Mouse (Mus musculus) kidney, adult 2 months (tissue): ENCODE measurements around the gene Prss28. TPM values are rescaled to one million over a fixed set of nuclear protein-coding genes. Genes with fewer than 3 reads are reported as not detected.
A peak's percentile ranks its signal among the peaks of the same experiment; 100 is the strongest.

ENCODE experiments used
- DNase-seq: peaks from one replicate; pipeline ENCODE4 v3.0.0; 2021
- H3K27ac ChIP-seq: fragments of 200-500 bp; 2 replicates; pipeline ENCODE4 v1.5.1; 2012; ENCODE audit warnings: low read depth, low read length, control low read depth, inconsistent platforms; ENCODE audit not compliant: insufficient read depth
- H3K27me3 ChIP-seq: fragments of 200-500 bp; replicated peaks from 2 replicates; pipeline ENCODE4 v1.6.1; 2012; ENCODE audit warnings: mild to moderate bottlenecking, moderate library complexity, low read length, inconsistent platforms; ENCODE audit not compliant: control insufficient read depth, insufficient read depth
- H3K36me3 ChIP-seq: fragments of 200-500 bp; 2 replicates; pipeline ENCODE4 v1.6.1; 2012; ENCODE audit warnings: mild to moderate bottlenecking, moderate library complexity, low read length, inconsistent platforms; ENCODE audit not compliant: control insufficient read depth, insufficient read depth
- H3K4me1 ChIP-seq: fragments of 200-500 bp; 2 replicates; pipeline ENCODE4 v1.6.1; 2011; ENCODE audit warnings: low read length; ENCODE audit not compliant: control insufficient read depth, insufficient read depth
- H3K4me3 ChIP-seq: fragments of 200-500 bp; 2 replicates; pipeline ENCODE4 v1.5.1; 2011; ENCODE audit warnings: mild to moderate bottlenecking, low read depth, low read length, control low read depth; ENCODE audit not compliant: insufficient read depth
- CTCF ChIP-seq: fragments of 200-500 bp; conservative IDR thresholded peaks from 2 replicates; pipeline ENCODE4 v1.5.1; 2011; ENCODE audit warnings: low read depth, mild to moderate bottlenecking, control low read depth, low read length, moderate library complexity, mixed read lengths; ENCODE audit not compliant: insufficient read depth, insufficient read length
- POLR2A ChIP-seq: fragments of 200-500 bp; IDR thresholded peaks from one replicate; pipeline ENCODE4 v1.6.1; 2011; ENCODE audit warnings: low read depth, low read length, control low read depth
- whole genome bisulfite sequencing: fragments of 180-500 bp; shearing (Covaris S2); methylation state at CpG from one replicate; pipeline ENCODE4 v1.1.7; 2018; 5-methylcytosine and 5-hydroxymethylcytosine counted together
- polyA plus RNA-seq: library from polyadenylated mRNA; depleted of rRNA; stranded (reverse); fragments of >200 nt; gene quantifications from 2 replicates; pipeline ENCODE4 v1.2.3, GENCODE M21; 2012; rRNA removed

Prss28 gene
- polyA plus RNA-seq, 1 experiment = not detected

DNA sequence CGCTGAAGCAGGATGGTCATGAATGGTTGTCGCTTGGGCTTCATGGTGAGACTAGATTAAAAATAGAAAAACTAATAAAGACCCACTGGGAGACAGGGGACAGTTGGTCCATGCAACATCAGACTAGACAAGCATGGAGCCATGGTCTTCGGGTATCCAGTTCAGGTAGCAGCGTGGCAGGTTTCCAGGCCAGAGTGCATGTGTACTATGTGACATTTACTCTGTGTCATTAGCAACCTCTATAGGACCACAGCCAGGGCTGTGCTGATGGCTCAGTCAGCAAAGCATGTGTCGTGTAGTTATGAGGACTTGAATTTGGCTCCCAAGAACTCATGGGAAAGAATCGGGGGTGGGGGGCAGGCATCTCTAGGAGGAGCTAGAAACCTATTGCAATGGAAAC, 31.6 kb downstream of the Prss28 start:
- H3K27ac ChIP-seq = no peak overlapping the region
- no peaks in the 10 kb centered on the region for H3K36me3 ChIP-seq
- no peak for TF ChIP-seq CTCF
- no peak for TF ChIP-seq POLR2A
- WGBS = 84% methylated on average over 6 of the region's 6 CpGs
- no peaks in the 10 kb centered on the region for H3K4me1 ChIP-seq
- no peak overlapping the region for H3K4me3 ChIP-seq
- H3K27me3 ChIP-seq = no peaks in the 10 kb centered on the region
- no peak for DNase-seq

DNA sequence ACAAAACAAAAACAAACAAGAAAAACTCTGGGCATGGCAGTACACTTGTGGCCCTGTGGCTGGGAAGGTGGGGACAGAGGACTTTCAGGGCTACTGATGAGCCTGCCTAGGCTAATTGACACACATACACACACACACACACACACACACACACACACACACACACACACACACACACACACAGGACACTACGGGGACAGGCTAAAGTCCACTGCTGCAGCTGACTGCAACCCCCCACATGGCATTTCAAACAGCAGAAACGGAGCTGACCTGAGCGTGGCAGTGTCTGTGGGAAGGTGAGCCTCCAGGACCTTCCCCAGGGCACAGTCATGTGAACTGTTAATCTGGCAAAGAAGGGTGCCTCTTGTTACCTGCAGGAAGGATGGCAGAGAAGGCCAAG, 33.0 kb downstream of the Prss28 start:
- TF ChIP-seq POLR2A (no peak), CTCF (no peak)
- 27% methylated on average over 3 of the region's 3 CpGs for WGBS
- DNase-seq = peak; percentile 47
- Histone ChIP-seq H3K4me1 (no peaks in the 10 kb centered on the region), H3K36me3 (no peaks in the 10 kb centered on the region), H3K27me3 (no peaks in the 10 kb centered on the region), H3K4me3 (no peak overlapping the region), H3K27ac (no peak overlapping the region)

GRCm38 (mm10) chr17:25345462-25345861, 37.0 kb downstream of the Prss28 start, which contains the start of gene Tpsab1:
TSS of gene Tpsab1 (minus strand) at chr17:25345562.
- no peak within 1 kb of the TSS for H3K4me3 ChIP-seq
- no peaks in the 10 kb centered on the region for H3K36me3 ChIP-seq
- H3K4me1 ChIP-seq = no peaks in the 10 kb centered on the region
- TF ChIP-seq CTCF (no peak), POLR2A (no peak)
- no peaks in the 10 kb centered on the region for H3K27me3 ChIP-seq
- DNase-seq = no peak
- WGBS = 74% methylated on average over 4 of the region's 4 CpGs
- no peak within 1 kb of the TSS for H3K27ac ChIP-seq

GRCm38 (mm10) chr17:25361291-25361690, 52.8 kb downstream of the Prss28 start:
- Histone ChIP-seq H3K4me1 (no peaks in the 10 kb centered on the region), H3K36me3 (no peaks in the 10 kb centered on the region), H3K4me3 (no peak overlapping the region), H3K27ac (no peak overlapping the region), H3K27me3 (no peaks in the 10 kb centered on the region)
- no peak for DNase-seq
- TF ChIP-seq POLR2A (no peak), CTCF (no peak)
- 63% methylated on average over 2 of the region's 2 CpGs for WGBS

Other genes starting within 250 kb of the Prss28 start
- 93.4 and 100 TPM in 2 replicates for gene Tmem204, start 225.1 kb upstream of the Prss28 start, polyA plus RNA-seq
- gene Telo2, start 192.7 kb upstream of the Prss28 start, polyA plus RNA-seq = 11.6 and 13.3 TPM in 2 replicates
- gene Ptx4, start 187.9 kb upstream of the Prss28 start, polyA plus RNA-seq = not detected in 2 replicates
- gene Clcn7, start 175.3 kb upstream of the Prss28 start, polyA plus RNA-seq = 42.6 and 51.3 TPM in 2 replicates
- 0.04 and 0.05 TPM in 2 replicates for gene Ccdc154, start 146.2 kb upstream of the Prss28 start, polyA plus RNA-seq
- 0.11 TPM in 1 of 2 replicates, not detected in the other for gene Gm38655, start 133.2 kb upstream of the Prss28 start, polyA plus RNA-seq
- gene BC003965, start 124.1 kb upstream of the Prss28 start, polyA plus RNA-seq = 10.8 and 12.2 TPM in 2 replicates
- gene Unkl, start 120.2 kb upstream of the Prss28 start, polyA plus RNA-seq = 38.3 and 44.1 TPM in 2 replicates
- 121 and 123 TPM in 2 replicates for gene Gnptg, start 68.5 kb upstream of the Prss28 start, polyA plus RNA-seq
- 20.0 and 21.6 TPM in 2 replicates for gene Tsr3, start 68.5 kb upstream of the Prss28 start, polyA plus RNA-seq
- gene Baiap3, start 52.3 kb upstream of the Prss28 start, polyA plus RNA-seq = 5.6 and 6.9 TPM in 2 replicates
- 110 and 128 TPM in 2 replicates for gene Ube2i, start 34.0 kb upstream of the Prss28 start, polyA plus RNA-seq
- gene Prss34, start 10.3 kb upstream of the Prss28 start, polyA plus RNA-seq = not detected in 2 replicates
- gene Prss29, start 10.0 kb downstream of the Prss28 start, polyA plus RNA-seq = not detected in 2 replicates
- gene Tpsab1, start 36.9 kb downstream of the Prss28 start, polyA plus RNA-seq = not detected in 2 replicates
- gene Tpsb2, start 57.7 kb downstream of the Prss28 start, polyA plus RNA-seq = 1.8 and 2.4 TPM in 2 replicates
- 0.12 TPM in 1 of 2 replicates, not detected in the other for gene Tpsg1, start 60.6 kb downstream of the Prss28 start, polyA plus RNA-seq
- gene Cacna1h, start 125.1 kb downstream of the Prss28 start, polyA plus RNA-seq = 0.44 and 1.3 TPM in 2 replicates
- gene Tekt4, start 146.0 kb downstream of the Prss28 start, polyA plus RNA-seq = 0.07 and 0.08 TPM in 2 replicates
- not detected in 2 replicates for gene Sstr5, start 188.6 kb downstream of the Prss28 start, polyA plus RNA-seq